Mouse (Mus musculus) liver, embryonic 16.5 days (tissue): ENCODE measurements around the gene Arl2. TPM values are rescaled to one million over a fixed set of nuclear protein-coding genes. Genes with fewer than 3 reads are reported as not detected.
A peak's percentile ranks its signal among the peaks of the same experiment; 100 is the strongest.

ENCODE experiments used
- ATAC-seq: fragments of 200-750 bp; cut with Nextera tagmentation; 2 replicates; pipeline ENCODE4 v1.8.0; 2017; ENCODE audit warnings: low read depth, mild to moderate bottlenecking, moderate number of reproducible peaks, moderate library complexity
- H3K27ac ChIP-seq: fragments of 300-500 bp; sonication (generic); 2 replicates; pipeline ENCODE4 v1.5.1; 2014; ENCODE audit warnings: mild to moderate bottlenecking, low read length
- H3K27me3 ChIP-seq: fragments of 300-500 bp; sonication (generic); 2 replicates; pipeline ENCODE4 v1.6.1; 2014; ENCODE audit warnings: low read depth, low read length, mixed read lengths; ENCODE audit not compliant: control insufficient read depth, insufficient read depth
- H3K36me3 ChIP-seq: fragments of 300-500 bp; sonication (generic); 2 replicates; pipeline ENCODE4 v1.6.1; 2014; ENCODE audit warnings: mild to moderate bottlenecking; ENCODE audit not compliant: control insufficient read depth, insufficient read depth
- H3K4me1 ChIP-seq: fragments of 300-500 bp; sonication (generic); 2 replicates; pipeline ENCODE4 v1.6.1; 2014; ENCODE audit warnings: low read depth, low read length, mixed read lengths; ENCODE audit not compliant: control insufficient read depth
- H3K4me2 ChIP-seq: fragments of 300-500 bp; sonication (generic); 2 replicates; pipeline ENCODE4 v1.6.1; 2014; ENCODE audit warnings: low read depth, low read length, mixed read lengths
- H3K4me3 ChIP-seq: fragments of 300-500 bp; sonication (generic); 2 replicates; pipeline ENCODE4 v1.5.1; 2014; ENCODE audit warnings: low read depth, mild to moderate bottlenecking, low read length
- H3K9ac ChIP-seq: fragments of 300-500 bp; sonication (generic); 2 replicates; pipeline ENCODE4 v1.6.1; 2014; ENCODE audit warnings: low read depth, low read length
- H3K9me3 ChIP-seq: fragments of 300-500 bp; sonication (generic); replicated peaks from 2 replicates; pipeline ENCODE4 v1.6.1; 2016; ENCODE audit warnings: low read length; ENCODE audit not compliant: control insufficient read depth
- WGBS: fragments of 180-500 bp; shearing (Covaris S2); extraction: QIAGEN DNeasy Blood & Tissue Kit; methylation state at CpG from one replicate; pipeline ENCODE4 v1.1.7; 2014; ENCODE audit not compliant: insufficient replicate concordance; 5-methylcytosine and 5-hydroxymethylcytosine counted together
- polyA plus RNA-seq: library from polyadenylated mRNA; unstranded; fragments of >200 nt; fragmentation: Nextera tagmentation; extraction: Ambion mirVana; gene quantifications from 2 replicates; pipeline ENCODE4 v1.2.1, GENCODE M21; 2015

The Arl2 gene
- 23.5 and 25.1 TPM in 2 replicates for polyA plus RNA-seq

- peak within 1 kb of the TSS; percentile 81 for H3K9ac ChIP-seq
- H3K27ac ChIP-seq: peak within 1 kb of the TSS; percentile 99
- H3K4me1 ChIP-seq: peaks cover 13% of the 10 kb centered on the region
- peak within 1 kb of the TSS; percentile 75 for H3K4me3 ChIP-seq
- WGBS: under 1% methylated on average over 15 of the region's 15 CpGs
- peak within 1 kb of the TSS; percentile 98 for H3K4me2 ChIP-seq
- no peaks in the 10 kb centered on the region for H3K9me3 ChIP-seq
- peak; percentile 67 for ATAC-seq
- H3K36me3 ChIP-seq: peaks cover 3% of the 10 kb centered on the region; the same call in 1 of the 2 replicates
- H3K27me3 ChIP-seq: no peaks in the 10 kb centered on the region
Observed at GRCm38 (mm10) chr19:6141394-6141749, at the start of gene Arl2. Arl2 (minus strand) TSS chr19:6141548.

- H3K27ac ChIP-seq: no peak within 1 kb of the TSS
- no peak within 1 kb of the TSS for H3K4me3 ChIP-seq
- no peak within 1 kb of the TSS for H3K4me2 ChIP-seq
- H3K27me3 ChIP-seq: no peaks in the 10 kb centered on the region
- no peak within 1 kb of the TSS for H3K9ac ChIP-seq
- H3K4me1 ChIP-seq: no peaks in the 10 kb centered on the region
- 75% methylated on average over 23 of the region's 23 CpGs for WGBS
- no peaks in the 10 kb centered on the region for H3K9me3 ChIP-seq
- no peak for ATAC-seq
- no peaks in the 10 kb centered on the region for H3K36me3 ChIP-seq
Observed at GRCm38 (mm10) chr19:6184131-6184530, 42.8 kb upstream of the Arl2 start, which contains the start of gene Majin. Majin (plus strand) TSS chr19:6184388.

- H3K9me3 ChIP-seq: no peaks in the 10 kb centered on the region
- H3K4me1 ChIP-seq: no peaks in the 10 kb centered on the region
- H3K36me3 ChIP-seq: no peaks in the 10 kb centered on the region
- no peaks in the 10 kb centered on the region for H3K27me3 ChIP-seq
- WGBS: 13% methylated on average over 3 of the region's 3 CpGs
- no peak overlapping the region for H3K9ac ChIP-seq
- no peak for ATAC-seq
- H3K4me3 ChIP-seq: no peak overlapping the region
- no peak overlapping the region for H3K4me2 ChIP-seq
- H3K27ac ChIP-seq: no peak overlapping the region
Observed at GRCm38 (mm10) chr19:6182534-6182933, 41.2 kb upstream of the Arl2 start.

- Histone ChIP-seq H3K4me2 (no peak overlapping the region), H3K9me3 (no peaks in the 10 kb centered on the region), H3K4me3 (no peak overlapping the region), H3K36me3 (no peaks in the 10 kb centered on the region), H3K27me3 (no peaks in the 10 kb centered on the region), H3K9ac (no peak overlapping the region), H3K4me1 (no peaks in the 10 kb centered on the region), H3K27ac (no peak overlapping the region)
- no peak for ATAC-seq
- WGBS: 12% methylated on average over 5 of the region's 5 CpGs
Observed at GRCm38 (mm10) chr19:6181629-6182028, 40.3 kb upstream of the Arl2 start.

- Histone ChIP-seq H3K9me3 (no peaks in the 10 kb centered on the region), H3K4me1 (no peaks in the 10 kb centered on the region), H3K27ac (no peak overlapping the region), H3K4me2 (no peak overlapping the region), H3K4me3 (no peak overlapping the region), H3K36me3 (no peaks in the 10 kb centered on the region), H3K27me3 (no peaks in the 10 kb centered on the region), H3K9ac (no peak overlapping the region)
- ATAC-seq: no peak
- WGBS: 68% methylated on average over 4 of the region's 6 CpGs
Observed at GRCm38 (mm10) chr19:6178775-6179174, 37.4 kb upstream of the Arl2 start.

- H3K36me3 ChIP-seq: no peaks in the 10 kb centered on the region
- no peaks in the 10 kb centered on the region for H3K4me1 ChIP-seq
- 42% methylated on average over 5 of the region's 5 CpGs for WGBS
- no peaks in the 10 kb centered on the region for H3K27me3 ChIP-seq
- no peak overlapping the region for H3K9ac ChIP-seq
- H3K9me3 ChIP-seq: no peaks in the 10 kb centered on the region
- no peak overlapping the region for H3K4me2 ChIP-seq
- no peak overlapping the region for H3K27ac ChIP-seq
- H3K4me3 ChIP-seq: no peak overlapping the region
- ATAC-seq: no peak
Observed at GRCm38 (mm10) chr19:6174771-6175170, 33.4 kb upstream of the Arl2 start.

GRCm38 (mm10) chr19:6171215-6171614 is 29.9 kb upstream of the Arl2 start:
- no peak overlapping the region for H3K9ac ChIP-seq
- H3K27ac ChIP-seq: no peak overlapping the region
- no peak for ATAC-seq
- no peaks in the 10 kb centered on the region for H3K27me3 ChIP-seq
- H3K4me1 ChIP-seq: no peaks in the 10 kb centered on the region
- no peaks in the 10 kb centered on the region for H3K9me3 ChIP-seq
- H3K36me3 ChIP-seq: no peaks in the 10 kb centered on the region
- H3K4me3 ChIP-seq: no peak overlapping the region
- 62% methylated on average over 8 of the region's 8 CpGs for WGBS
- no peak overlapping the region for H3K4me2 ChIP-seq

GRCm38 (mm10) chr19:6166750-6167149 is 25.4 kb upstream of the Arl2 start:
- WGBS: 60% methylated on average over 4 of the region's 4 CpGs
- Histone ChIP-seq H3K27ac (no peak overlapping the region), H3K9me3 (no peaks in the 10 kb centered on the region), H3K4me3 (no peak overlapping the region), H3K4me1 (no peaks in the 10 kb centered on the region; the same call in 1 of the 2 replicates), H3K9ac (no peak overlapping the region), H3K4me2 (no peak overlapping the region), H3K36me3 (no peaks in the 10 kb centered on the region), H3K27me3 (no peaks in the 10 kb centered on the region)
- no peak for ATAC-seq

- ATAC-seq: no peak
- 52% methylated on average over 10 of the region's 10 CpGs for WGBS
Observed at GRCm38 (mm10) chr19:6163872-6164547, 22.7 kb upstream of the Arl2 start.

More at GRCm38 (mm10) chr19:6163872-6164547, 22.7 kb upstream of the Arl2 start:
- H3K4me1 ChIP-seq: no peaks in the 10 kb centered on the region; the same call in 1 of the 2 replicates
- no peak overlapping the region for H3K9ac ChIP-seq
- no peak overlapping the region for H3K4me2 ChIP-seq
- no peaks in the 10 kb centered on the region for H3K9me3 ChIP-seq
- H3K4me3 ChIP-seq: no peak overlapping the region
- H3K27ac ChIP-seq: no peak overlapping the region
- H3K27me3 ChIP-seq: 0 out of 2 replicates have a peak, but pooled peaks cover 2% of the 10 kb centered on the region
- H3K36me3 ChIP-seq: no peaks in the 10 kb centered on the region
